29 mouse cellular contexts compared by ENCODE assay signal in genomic region chr9:37734310-37734709, GRCm38 (mm10). TPM values are rescaled to one million over a fixed set of nuclear protein-coding genes. Genes with fewer than 3 reads are reported as not detected.
A peak's percentile ranks its signal among the peaks of the same experiment; 100 is the strongest.
DNase-seq lines count a peak whose midpoint lies in the region; ATAC-seq and TF ChIP-seq lines count a peak whose summit lies in the region.
"Had no signal": no experiment of that assay in that cellular context is flagged by ENCODE, and none has a peak within 500 bp of the region (broad histone marks: within the 10 kb centered on the region; RNA-seq: fewer than 3 reads in every experiment).

No protein-coding gene starts in this region.

- H3K9ac ChIP-seq in hindbrain, embryonic 11.5 days (ENCODE audit: low read depth, low read length), result no peak overlapping the region
- H3K9ac ChIP-seq: embryonic facial prominence, embryonic 13.5 days; forebrain, embryonic 13.5 days; heart, embryonic 13.5 days; hindbrain, embryonic 13.5 days; intestine, embryonic 15.5 days had no signal

- POLR2A ChIA-PET in Patski (lab: Charles Lee), result no interaction called here

- in situ Hi-C loops in Patski (cut with MboI; ENCODE audit: low pct_unique_long_range_greater_than_20kb), result no loop called here

- H3K4me2 ChIP-seq in hindbrain, embryonic 11.5 days (replicated peaks; ENCODE audit: low read depth, low read length), result no peak overlapping the region
- H3K4me2 ChIP-seq: embryonic facial prominence, embryonic 13.5 days; forebrain, embryonic 13.5 days; heart, embryonic 13.5 days; hindbrain, embryonic 13.5 days; intestine, embryonic 15.5 days had no signal

- ATAC-seq in Patski, result peak; percentile 54
- ATAC-seq in hindbrain, embryonic 11.5 days (ENCODE audit: low FRiP score), result no peak
- ATAC-seq: forebrain, embryonic 13.5 days; forebrain, embryonic 16.5 days; hindbrain, embryonic 16.5 days; intestine, embryonic 15.5 days had no signal

- peak; percentile 40 for DNase-seq in 3134 (ENCODE audit: extremely low read depth, insufficient read length, low spot score)
- peak; percentile 89 for DNase-seq in 3T3-L1 (ENCODE audit: low read depth, low spot score)
- peak; percentile 19 for DNase-seq in Patski (ENCODE audit: low read depth, low spot score)
- DNase-seq in mesoderm, embryonic 11.5 days (ENCODE audit: low read depth, low spot score), result peak; percentile 7
- no peak for DNase-seq in hindbrain, embryonic 11.5 days (ENCODE audit: low spot score)
- DNase-seq in cerebellum, postnatal 14 days, result no peak
- DNase-seq: adrenal gland, postnatal 10 days; B cell, adult 2 months; cerebellum, adult 11-12 months; cerebellum, adult 8-10 months; cerebellum, postnatal 10 days; gastrocnemius, postnatal 10 days; gastrocnemius, postnatal 36 days; heart, adult 2 months; heart, postnatal 14 days; kidney, adult 11 months had no signal

- H3K36me3 ChIP-seq in hindbrain, embryonic 11.5 days (ENCODE audit: control insufficient read depth, insufficient read depth, low read length), result no peaks in the 10 kb centered on the region
- H3K36me3 ChIP-seq: embryonic facial prominence, embryonic 13.5 days; forebrain, embryonic 10.5 days; G1E; heart, embryonic 10.5 days; heart, embryonic 13.5 days; hindbrain, embryonic 13.5 days; intestine, embryonic 15.5 days had no signal

- 96% methylated on average over 1 of the region's 1 CpGs for WGBS in hindbrain, embryonic 11.5 days

- H3K4me3 ChIP-seq in hindbrain, embryonic 11.5 days (ENCODE audit: low read depth, low read length), result no peak overlapping the region
- H3K4me3 ChIP-seq: embryonic facial prominence, embryonic 13.5 days; forebrain, embryonic 10.5 days; forebrain, embryonic 13.5 days; heart, adult 2 months; heart, embryonic 10.5 days; heart, embryonic 13.5 days; hindbrain, embryonic 13.5 days; intestine, embryonic 15.5 days had no signal

- no peak overlapping the region for H3K27ac ChIP-seq in hindbrain, embryonic 11.5 days (ENCODE audit: low read depth, low read length)
- H3K27ac ChIP-seq: embryonic facial prominence, embryonic 13.5 days; forebrain, embryonic 10.5 days; forebrain, embryonic 13.5 days; heart, adult 2 months; heart, embryonic 10.5 days; heart, embryonic 13.5 days; hindbrain, embryonic 13.5 days; intestine, embryonic 15.5 days had no signal

- no peaks in the 10 kb centered on the region for H3K9me3 ChIP-seq in hindbrain, embryonic 11.5 days (ENCODE audit: control insufficient read depth, low read length)
- H3K9me3 ChIP-seq: embryonic facial prominence, embryonic 13.5 days; forebrain, embryonic 10.5 days; forebrain, embryonic 13.5 days; G1E; heart, embryonic 10.5 days; heart, embryonic 13.5 days; hindbrain, embryonic 13.5 days; intestine, embryonic 15.5 days had no signal

- H3K4me1 ChIP-seq in hindbrain, embryonic 11.5 days (replicated peaks; ENCODE audit: control insufficient read depth, insufficient read depth, low read length), result no peaks in the 10 kb centered on the region
- H3K4me1 ChIP-seq: embryonic facial prominence, embryonic 13.5 days; forebrain, embryonic 10.5 days; forebrain, embryonic 13.5 days; heart, embryonic 10.5 days; heart, embryonic 13.5 days; hindbrain, embryonic 13.5 days; intestine, embryonic 15.5 days had no signal

- TF ChIP-seq CTCF in Patski (IDR thresholded peaks at IDR 0.05), result no peak

- CTCF ChIA-PET in Patski (lab: Charles Lee), result interaction anchor here (1.4 kb wide), 1 partner anchor 44 kb away, joined by 6 read pairs; no protein-coding TSS in a partner anchor

- H3K27me3 ChIP-seq in Patski, result no peaks in the 10 kb centered on the region
- H3K27me3 ChIP-seq in hindbrain, embryonic 11.5 days (ENCODE audit: control insufficient read depth, insufficient read depth, low read length), result no peaks in the 10 kb centered on the region
- H3K27me3 ChIP-seq: CH12.LX; embryonic facial prominence, embryonic 13.5 days; forebrain, embryonic 13.5 days; heart, embryonic 13.5 days; hindbrain, embryonic 13.5 days; intestine, embryonic 15.5 days had no signal

RNA-seq across cellular contexts. Expression of gene Olfr874, which starts 10.6 kb away (rescaled TPM):
- not detected for polyA plus RNA-seq in Patski (2021)
- polyA plus RNA-seq in hindbrain, embryonic 11.5 days (2014; fragmentation: Nextera tagmentation; extraction: Ambion mirVana), result not detected in 2 replicates
- polyA plus RNA-seq: embryonic facial prominence, embryonic 13.5 days; forebrain, embryonic 10.5 days; forebrain, embryonic 13.5 days; forebrain, embryonic 16.5 days; G1E; heart, adult 2 months; heart, embryonic 10.5 days; heart, embryonic 13.5 days; heart, embryonic 16.5 days; hindbrain, embryonic 13.5 days; hindbrain, embryonic 16.5 days; intestine, embryonic 15.5 days had no signal

RNA-seq across cellular contexts. Expression of gene Olfr160, which starts 18.3 kb away (rescaled TPM):
- polyA plus RNA-seq in Patski (2021), result not detected
- not detected in 2 replicates for polyA plus RNA-seq in hindbrain, embryonic 11.5 days (2014; fragmentation: Nextera tagmentation; extraction: Ambion mirVana)
- polyA plus RNA-seq: brain, embryonic 14.5 days; embryonic facial prominence, embryonic 13.5 days; forebrain, embryonic 10.5 days; forebrain, embryonic 13.5 days; forebrain, embryonic 16.5 days; G1E; heart, adult 2 months; heart, embryonic 10.5 days; heart, embryonic 13.5 days; heart, embryonic 16.5 days; hindbrain, embryonic 13.5 days; hindbrain, embryonic 16.5 days; intestine, embryonic 15.5 days had no signal

RNA-seq across cellular contexts. Expression of gene Olfr875, which starts 37.3 kb away (rescaled TPM):
- not detected for polyA plus RNA-seq in Patski (2021)
- not detected in 2 replicates for polyA plus RNA-seq in hindbrain, embryonic 11.5 days (2014; fragmentation: Nextera tagmentation; extraction: Ambion mirVana)
- polyA plus RNA-seq: brain, embryonic 14.5 days; embryonic facial prominence, embryonic 13.5 days; forebrain, embryonic 10.5 days; forebrain, embryonic 13.5 days; forebrain, embryonic 16.5 days; G1E; heart, adult 2 months; heart, embryonic 10.5 days; heart, embryonic 13.5 days; heart, embryonic 16.5 days; hindbrain, embryonic 13.5 days; hindbrain, embryonic 16.5 days; intestine, embryonic 15.5 days had no signal

Comparison
In these comparisons a context has a peak if more than half of its experiments do, and no peak if none do; other contexts are left out.
1. DNase-seq: peak in 3134 (single experiment), 3T3-L1 (single experiment), Patski (single experiment) and mesoderm, embryonic 11.5 days (single experiment); none in hindbrain, embryonic 11.5 days (single experiment) and cerebellum, postnatal 14 days (0 of 2).